Mouse (Mus musculus) liver, embryonic 12.5 days (tissue): Measurements from ENCODE around the gene Amn1. TPM values are rescaled to one million over a fixed set of nuclear protein-coding genes. Genes with fewer than 3 reads are reported as not detected.

ENCODE experiments used
- ATAC-seq: fragments of 200-750 bp; cut with Nextera tagmentation; 2 replicates; pipeline ENCODE4 v1.8.0; 2017; ENCODE audit warnings: moderate number of reproducible peaks, mild to moderate bottlenecking, moderate library complexity
- H3K27ac ChIP-seq: fragments of 300-500 bp; sonication (generic); 2 replicates; pipeline ENCODE4 v1.5.1; 2016; ENCODE audit warnings: mild to moderate bottlenecking
- H3K27me3 ChIP-seq: fragments of 300-500 bp; sonication (generic); replicated peaks from 2 replicates; pipeline ENCODE4 v1.6.1; 2016; ENCODE audit warnings: mild to moderate bottlenecking, moderate library complexity
- H3K36me3 ChIP-seq: fragments of 300-500 bp; sonication (generic); 2 replicates; pipeline ENCODE4 v1.6.1; 2016; ENCODE audit warnings: mild to moderate bottlenecking, moderate library complexity
- H3K4me1 ChIP-seq: fragments of 300-500 bp; sonication (generic); 2 replicates; pipeline ENCODE4 v1.6.1; 2016
- H3K4me2 ChIP-seq: fragments of 300-500 bp; sonication (generic); 2 replicates; pipeline ENCODE4 v1.6.1; 2016; ENCODE audit warnings: mild to moderate bottlenecking, moderate library complexity
- H3K4me3 ChIP-seq: fragments of 300-500 bp; sonication (generic); 2 replicates; pipeline ENCODE4 v1.5.1; 2016; ENCODE audit warnings: mild to moderate bottlenecking, moderate library complexity
- H3K9ac ChIP-seq: fragments of 300-500 bp; sonication (generic); 2 replicates; pipeline ENCODE4 v1.6.1; 2016; ENCODE audit warnings: mild to moderate bottlenecking, moderate library complexity
- H3K9me3 ChIP-seq: fragments of 300-500 bp; sonication (generic); replicated peaks from 2 replicates; pipeline ENCODE4 v1.6.1; 2016; ENCODE audit warnings: mild to moderate bottlenecking, moderate library complexity
- WGBS: fragments of 180-500 bp; shearing (Covaris S2); methylation state at CpG from one replicate; pipeline ENCODE4 v1.1.7; 2016; ENCODE audit not compliant: insufficient replicate concordance; 5-methylcytosine and 5-hydroxymethylcytosine counted together
- polyA plus RNA-seq: library from polyadenylated mRNA; unstranded; fragments of >200 nt; fragmentation: Nextera tagmentation; extraction: Ambion mirVana; gene quantifications from 2 replicates; pipeline ENCODE4 v1.2.1, GENCODE M21; 2016

Gene Amn1
- polyA plus RNA-seq, 1 experiment from 2014 or later: 9.2 TPM

- ATAC-seq: no peak
- no peak overlapping the region for H3K4me2 ChIP-seq
- no peak overlapping the region for H3K9ac ChIP-seq
- no peaks in the 10 kb centered on the region for H3K27me3 ChIP-seq
- no peaks in the 10 kb centered on the region for H3K9me3 ChIP-seq
- H3K4me1 ChIP-seq: peaks cover 20% of the 10 kb centered on the region
- H3K27ac ChIP-seq: no peak overlapping the region
- 66% methylated on average over 2 of the region's 2 CpGs for WGBS
- peaks cover 13% of the 10 kb centered on the region for H3K36me3 ChIP-seq
- H3K4me3 ChIP-seq: no peak overlapping the region
Measured at GRCm38 (mm10) chr6:149152119-149152518, 36.4 kb downstream of the Amn1 start.

GRCm38 (mm10) chr6:149148436-149149229, 39.9 kb downstream of the Amn1 start:
- H3K27ac ChIP-seq: no peak overlapping the region
- no peak for ATAC-seq

GRCm38 (mm10) chr6:149145143-149145542, 43.4 kb downstream of the Amn1 start:
- Histone ChIP-seq H3K4me2 (no peak overlapping the region), H3K36me3 (peaks cover 21% of the 10 kb centered on the region), H3K4me1 (peaks cover 17% of the 10 kb centered on the region), H3K9ac (no peak overlapping the region), H3K27me3 (no peaks in the 10 kb centered on the region), H3K9me3 (no peaks in the 10 kb centered on the region), H3K4me3 (no peak overlapping the region), H3K27ac (no peak overlapping the region)
- no peak for ATAC-seq
- WGBS: 91% methylated on average over 1 of the region's 1 CpGs

More at GRCm38 (mm10) chr6:149148436-149149229, 39.9 kb downstream of the Amn1 start:
- 74% methylated on average over 7 of the region's 7 CpGs for WGBS
- Histone ChIP-seq H3K36me3 (peaks cover 28% of the 10 kb centered on the region), H3K4me2 (no peak overlapping the region), H3K27me3 (no peaks in the 10 kb centered on the region), H3K4me1 (no peaks in the 10 kb centered on the region), H3K9me3 (no peaks in the 10 kb centered on the region), H3K9ac (no peak overlapping the region), H3K4me3 (no peak overlapping the region)

- Histone ChIP-seq H3K36me3 (peaks cover 21% of the 10 kb centered on the region), H3K27ac (peak overlapping the region; percentile 81), H3K9ac (peak overlapping the region; percentile 76), H3K4me3 (peak overlapping the region; percentile 64), H3K27me3 (no peaks in the 10 kb centered on the region), H3K4me1 (peaks cover 17% of the 10 kb centered on the region), H3K9me3 (no peaks in the 10 kb centered on the region), H3K4me2 (peak overlapping the region; percentile 78)
- WGBS: 3% methylated on average over 36 of the region's 36 CpGs
- ATAC-seq: peak; percentile 99
Measured at GRCm38 (mm10) chr6:149141393-149142173, 46.9 kb downstream of the Amn1 start.

GRCm38 (mm10) chr6:149139471-149139870, 49.0 kb downstream of the Amn1 start, which contains the start of gene Etfbkmt:
TSS of gene Etfbkmt (plus strand) at chr6:149139849.
- Histone ChIP-seq H3K4me1 (peaks cover 29% of the 10 kb centered on the region), H3K27me3 (no peaks in the 10 kb centered on the region), H3K9ac (no peak within 1 kb of the TSS), H3K9me3 (no peaks in the 10 kb centered on the region), H3K4me3 (no peak within 1 kb of the TSS), H3K36me3 (peaks cover 12% of the 10 kb centered on the region), H3K4me2 (no peak within 1 kb of the TSS), H3K27ac (no peak within 1 kb of the TSS)
- 48% methylated on average over 1 of the region's 1 CpGs for WGBS
- no peak for ATAC-seq

- WGBS: 62% methylated on average over 3 of the region's 3 CpGs
- peaks cover 33% of the 10 kb centered on the region for H3K4me1 ChIP-seq
- H3K27me3 ChIP-seq: no peaks in the 10 kb centered on the region
- no peak for ATAC-seq
- no peak overlapping the region for H3K9ac ChIP-seq
- H3K27ac ChIP-seq: no peak overlapping the region
- H3K4me3 ChIP-seq: no peak overlapping the region
- peaks cover 7% of the 10 kb centered on the region for H3K36me3 ChIP-seq
- no peak overlapping the region for H3K4me2 ChIP-seq
- no peaks in the 10 kb centered on the region for H3K9me3 ChIP-seq
Measured at GRCm38 (mm10) chr6:149139011-149139410, 49.5 kb downstream of the Amn1 start.

- H3K9ac ChIP-seq: no peak overlapping the region
- H3K4me3 ChIP-seq: no peak overlapping the region
- no peaks in the 10 kb centered on the region for H3K9me3 ChIP-seq
- no peak for ATAC-seq
- peaks cover 31% of the 10 kb centered on the region for H3K4me1 ChIP-seq
- WGBS: 53% methylated on average over 2 of the region's 2 CpGs
- H3K27ac ChIP-seq: no peak overlapping the region
- H3K4me2 ChIP-seq: no peak overlapping the region
- H3K36me3 ChIP-seq: peaks cover 3% of the 10 kb centered on the region; the same call in 1 of the 2 replicates
- H3K27me3 ChIP-seq: no peaks in the 10 kb centered on the region
Measured at GRCm38 (mm10) chr6:149137936-149138335, 50.6 kb downstream of the Amn1 start.

- Histone ChIP-seq H3K27ac (no peak overlapping the region), H3K4me1 (peaks cover 17% of the 10 kb centered on the region), H3K9me3 (no peaks in the 10 kb centered on the region), H3K36me3 (no peaks in the 10 kb centered on the region), H3K4me3 (no peak overlapping the region), H3K4me2 (no peak overlapping the region), H3K27me3 (no peaks in the 10 kb centered on the region), H3K9ac (no peak overlapping the region)
- whole genome bisulfite sequencing: 54% methylated on average over 6 of the region's 6 CpGs
- ATAC-seq: peak; percentile 20; the same call in 1 of the 2 replicates
Measured at GRCm38 (mm10) chr6:149135631-149136030, 52.9 kb downstream of the Amn1 start.

- 40% methylated on average over 5 of the region's 5 CpGs for WGBS
- Histone ChIP-seq H3K4me2 (no peak overlapping the region), H3K27ac (no peak overlapping the region), H3K9ac (no peak overlapping the region), H3K36me3 (no peaks in the 10 kb centered on the region), H3K27me3 (no peaks in the 10 kb centered on the region), H3K9me3 (no peaks in the 10 kb centered on the region), H3K4me3 (no peak overlapping the region), H3K4me1 (peaks cover 16% of the 10 kb centered on the region)
- ATAC-seq: no peak
Measured at GRCm38 (mm10) chr6:149134391-149135150, 53.9 kb downstream of the Amn1 start.

GRCm38 (mm10) chr6:149132311-149133077, 56.0 kb downstream of the Amn1 start:
- Histone ChIP-seq H3K27me3 (no peaks in the 10 kb centered on the region), H3K4me3 (no peak overlapping the region), H3K4me2 (no peak overlapping the region), H3K9ac (no peak overlapping the region), H3K9me3 (no peaks in the 10 kb centered on the region), H3K27ac (no peak overlapping the region), H3K36me3 (no peaks in the 10 kb centered on the region), H3K4me1 (peaks cover 16% of the 10 kb centered on the region)
- 0 out of 2 replicates have a peak, but pooled peaks have one; percentile 39 for ATAC-seq
- 28% methylated on average over 5 of the region's 5 CpGs for WGBS

- peaks cover 16% of the 10 kb centered on the region for H3K4me1 ChIP-seq
- no peak overlapping the region for H3K9ac ChIP-seq
- WGBS: 28% methylated on average over 3 of the region's 3 CpGs
- H3K36me3 ChIP-seq: no peaks in the 10 kb centered on the region
- no peak overlapping the region for H3K27ac ChIP-seq
- no peak for ATAC-seq
- no peaks in the 10 kb centered on the region for H3K9me3 ChIP-seq
- H3K27me3 ChIP-seq: no peaks in the 10 kb centered on the region
- no peak overlapping the region for H3K4me3 ChIP-seq
- no peak overlapping the region for H3K4me2 ChIP-seq
Measured at GRCm38 (mm10) chr6:149131111-149131510, 57.4 kb downstream of the Amn1 start.
